Mouse (Mus musculus): ENCODE measurements at regions not wholly inside any gene's neighbourhood (a gene's known extent, or its start where the extent isn't known, plus 50 kb on each side); places are given as distances from the start of the nearest gene placed in this dataset.
A peak's percentile ranks its signal among the peaks of the same experiment; 100 is the strongest.
"Not testable (repeated sequence)": the region's sequence is repeated elsewhere in the genome, so short reads cannot be mapped to it uniquely, and the experiment has no call there.

- H3K4me3 ChIP-seq; H3K36me3 ChIP-seq (ENCODE audit: control insufficient read depth, insufficient read depth, low read length); H3K79me2 ChIP-seq (replicated peaks; ENCODE audit: control insufficient read depth, insufficient read depth, low read length); H3K27me3 ChIP-seq (ENCODE audit: control insufficient read depth, insufficient read depth, low read length); H3K9ac ChIP-seq (ENCODE audit: low read depth, low read length); H3K4me1 ChIP-seq (ENCODE audit: control insufficient read depth, insufficient read depth, low read length); H3K27ac ChIP-seq; intact Hi-C loops (cut with DNase I): not testable (repeated sequence)
- TF ChIP-seq CTCF (IDR thresholded peaks at IDR 0.05), result 0 out of 2 replicates have a peak, but pooled peaks have one; percentile 11
- 75% methylated on average over 5 of the region's 5 CpGs for WGBS
- peak in 1 of 2 experiments; percentile 17 for DNase-seq
Measured at GRCm38 (mm10) chr12:22802011-22802410, 978.1 kb downstream of the Gm10330 start.

Data from heart, adult 2 months (tissue).